Mouse (Mus musculus) heart, embryonic 16.5 days (tissue): ENCODE results near the gene Olfr486. TPM values are rescaled to one million over a fixed set of nuclear protein-coding genes. Genes with fewer than 3 reads are reported as not detected.
"Not testable (repeated sequence)": the region's sequence is repeated elsewhere in the genome, so short reads cannot be mapped to it uniquely, and the experiment has no call there.

Source experiments
- ATAC-seq: fragments of 200-750 bp; cut with Nextera tagmentation; replicated peaks from 2 replicates; pipeline ENCODE4 v1.8.0; 2017; ENCODE audit warnings: moderate number of reproducible peaks; ENCODE audit not compliant: insufficient read depth, low FRiP score; ENCODE audit errors: extremely low read depth
- H3K27ac ChIP-seq: fragments of 300-500 bp; sonication (generic); 2 replicates; pipeline ENCODE4 v1.5.1; 2014; ENCODE audit warnings: mild to moderate bottlenecking, low read length, control low read depth, moderate library complexity
- H3K27me3 ChIP-seq: fragments of 300-500 bp; sonication (generic); 2 replicates; pipeline ENCODE4 v1.6.1; 2014; ENCODE audit warnings: low read length, mixed read lengths; ENCODE audit not compliant: control insufficient read depth, insufficient read depth
- H3K36me3 ChIP-seq: fragments of 300-500 bp; sonication (generic); 2 replicates; pipeline ENCODE4 v1.6.1; 2014; ENCODE audit not compliant: control insufficient read depth, insufficient read depth
- H3K4me1 ChIP-seq: fragments of 300-500 bp; sonication (generic); 2 replicates; pipeline ENCODE4 v1.6.1; 2014; ENCODE audit warnings: low read length, mixed read lengths; ENCODE audit not compliant: control insufficient read depth, insufficient read depth
- H3K4me2 ChIP-seq: fragments of 300-500 bp; sonication (generic); 2 replicates; pipeline ENCODE4 v1.6.1; 2014; ENCODE audit warnings: low read depth, mild to moderate bottlenecking, control low read depth, low read length
- H3K4me3 ChIP-seq: fragments of 300-500 bp; sonication (generic); 2 replicates; pipeline ENCODE4 v1.5.1; 2014; ENCODE audit warnings: mild to moderate bottlenecking, control low read depth, low read length
- H3K9ac ChIP-seq: fragments of 300-500 bp; sonication (generic); 2 replicates; pipeline ENCODE4 v1.6.1; 2014; ENCODE audit warnings: low read length, control low read depth
- H3K9me3 ChIP-seq: fragments of 300-500 bp; sonication (generic); replicated peaks from 2 replicates; pipeline ENCODE4 v1.6.1; 2016; ENCODE audit warnings: low read length; ENCODE audit not compliant: control insufficient read depth
- WGBS: fragments of 180-500 bp; shearing (Covaris S2); extraction: QIAGEN DNeasy Blood & Tissue Kit; methylation state at CpG from one replicate; pipeline ENCODE4 v1.1.7; 2014; 5-methylcytosine and 5-hydroxymethylcytosine counted together
- polyA plus RNA-seq: library from polyadenylated mRNA; unstranded; fragments of >200 nt; fragmentation: Nextera tagmentation; extraction: Ambion mirVana; gene quantifications from 2 replicates; pipeline ENCODE4 v1.2.1, GENCODE M21; 2015

Olfr486 gene
- not detected in 2 replicates for polyA plus RNA-seq

- H3K9me3 ChIP-seq, H3K4me2 ChIP-seq, H3K4me1 ChIP-seq, H3K4me3 ChIP-seq, H3K27me3 ChIP-seq, ATAC-seq, H3K9ac ChIP-seq, H3K36me3 ChIP-seq, H3K27ac ChIP-seq: not testable (repeated sequence)
- 74% methylated on average over 1 of the region's 1 CpGs for WGBS
These were observed at the start of gene Olfr486 for GRCm38 (mm10) chr7:108172642-108173041. Gene Olfr486, minus strand, starts transcription at chr7:108172742.

DNA sequence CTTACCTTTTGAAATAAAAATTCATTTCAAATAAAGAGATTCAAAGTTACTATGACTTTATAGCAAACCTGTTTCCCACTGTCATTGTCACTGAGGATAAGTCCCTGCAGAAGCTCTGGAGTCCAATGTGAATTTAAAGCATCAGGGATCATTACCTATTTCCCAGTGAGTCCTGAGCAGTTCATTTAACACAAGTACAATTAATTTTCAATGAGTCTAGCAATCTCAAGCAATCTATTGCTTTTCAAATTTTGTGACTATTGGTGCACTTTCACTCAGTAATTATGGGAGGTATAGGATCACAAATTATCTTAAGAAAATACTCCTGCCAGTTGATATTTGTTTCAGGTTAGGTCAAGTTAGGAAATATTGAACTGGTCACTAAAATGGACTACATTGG, 42.0 kb upstream of the Olfr486 start, which contains the start of gene Olfr487:
TSS of gene Olfr487 (minus strand) at position 101 of the 400 bp plus-strand sequence.
- ATAC-seq, H3K9me3 ChIP-seq, H3K9ac ChIP-seq, H3K4me3 ChIP-seq, H3K36me3 ChIP-seq, H3K27me3 ChIP-seq, H3K4me1 ChIP-seq, H3K27ac ChIP-seq, H3K4me2 ChIP-seq: not testable (repeated sequence)

DNA sequence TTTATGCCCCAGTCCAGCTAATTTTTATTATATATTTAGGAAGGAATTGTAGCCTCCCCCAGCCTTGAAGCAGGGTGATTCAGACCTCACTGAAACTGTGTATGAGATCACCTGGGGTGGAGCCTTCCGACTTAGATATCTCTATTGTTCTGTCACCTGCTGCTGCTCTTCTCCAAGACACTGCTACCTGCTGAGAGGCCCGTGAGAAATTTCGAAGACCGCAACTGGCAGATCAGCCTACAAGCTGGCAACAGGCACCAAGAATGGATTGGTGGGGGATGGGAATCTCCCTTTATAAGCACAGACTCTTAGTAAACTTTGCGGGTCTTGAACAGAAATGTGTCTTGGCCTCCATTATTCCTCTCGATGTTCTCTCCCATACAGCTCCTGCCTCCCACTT, 24.4 kb upstream of the Olfr486 start:
- 70% methylated on average over 6 of the region's 6 CpGs for WGBS
- no peaks in the 10 kb centered on the region for H3K27me3 ChIP-seq
- H3K36me3 ChIP-seq = no peaks in the 10 kb centered on the region
- H3K9ac ChIP-seq = no peak overlapping the region
- H3K27ac ChIP-seq = no peak overlapping the region
- ATAC-seq = no peak
- no peaks in the 10 kb centered on the region for H3K4me1 ChIP-seq
- no peak overlapping the region for H3K4me2 ChIP-seq
- H3K4me3 ChIP-seq = no peak overlapping the region
- H3K9me3 ChIP-seq = no peaks in the 10 kb centered on the region; the same call in 1 of the 2 replicates

- H3K4me2 ChIP-seq, ATAC-seq, H3K9me3 ChIP-seq, H3K36me3 ChIP-seq, H3K4me1 ChIP-seq, H3K9ac ChIP-seq, H3K4me3 ChIP-seq, H3K27me3 ChIP-seq, H3K27ac ChIP-seq: not testable (repeated sequence)
- 61% methylated on average over 3 of the region's 3 CpGs for WGBS
These were observed 23.8 kb upstream of the Olfr486 start for GRCm38 (mm10) chr7:108196337-108196736.

GRCm38 (mm10) chr7:108192714-108193113, 20.2 kb upstream of the Olfr486 start:
- H3K27me3 ChIP-seq, H3K4me1 ChIP-seq, H3K4me2 ChIP-seq, H3K9ac ChIP-seq, H3K9me3 ChIP-seq, ATAC-seq, H3K4me3 ChIP-seq, H3K27ac ChIP-seq, H3K36me3 ChIP-seq: not testable (repeated sequence)
- 62% methylated on average over 1 of the region's 1 CpGs for WGBS

DNA sequence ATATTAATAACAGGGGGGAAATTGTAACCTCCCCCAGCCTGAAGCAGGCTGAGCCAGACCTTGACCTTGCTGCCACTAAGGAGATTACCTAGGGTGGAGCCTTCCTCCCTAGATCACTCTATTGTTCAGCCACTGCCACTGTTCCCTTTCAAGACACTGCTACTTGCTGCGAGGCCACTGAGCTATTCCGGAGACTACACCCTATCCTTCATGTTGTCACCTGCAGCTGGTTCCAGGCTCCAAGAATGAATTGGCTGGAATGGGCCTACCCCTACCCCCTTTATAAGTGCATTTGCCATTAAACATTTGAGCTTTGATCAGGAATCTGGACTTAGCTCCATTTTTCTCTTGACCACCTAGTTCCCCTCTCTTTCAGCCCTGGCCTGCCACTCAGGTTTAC, 18.7 kb upstream of the Olfr486 start:
- not testable (repeated sequence) for ATAC-seq, H3K4me2 ChIP-seq
- 68% methylated on average over 2 of the region's 2 CpGs for WGBS

DNA sequence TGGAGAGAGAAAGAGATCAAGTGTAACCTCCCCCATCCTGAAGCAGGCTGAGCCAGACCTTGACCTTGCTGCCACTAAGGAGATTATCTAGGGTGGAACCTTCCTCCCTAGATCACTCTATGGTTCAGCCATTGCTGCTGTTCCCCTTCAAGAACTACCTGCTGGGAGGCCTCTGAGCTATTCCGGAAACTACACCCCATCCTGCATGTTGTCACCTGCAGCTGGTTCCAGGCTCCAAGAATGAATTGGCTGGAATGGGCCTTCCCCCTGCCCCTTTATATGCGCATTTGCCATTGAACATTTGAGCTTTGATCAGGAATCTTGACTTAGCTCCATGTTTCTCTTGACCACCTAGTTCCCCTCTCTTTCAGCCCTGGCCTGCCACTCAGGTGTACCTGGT, 12.7 kb upstream of the Olfr486 start:
- H3K27me3 ChIP-seq, H3K9me3 ChIP-seq, ATAC-seq, H3K36me3 ChIP-seq, H3K4me3 ChIP-seq, H3K9ac ChIP-seq, H3K27ac ChIP-seq, H3K4me1 ChIP-seq, H3K4me2 ChIP-seq: not testable (repeated sequence)
- 89% methylated on average over 2 of the region's 2 CpGs for WGBS

More for the DNA sequence above, 18.7 kb upstream of the Olfr486 start:
- not testable (repeated sequence) for H3K36me3 ChIP-seq, H3K27me3 ChIP-seq, H3K4me3 ChIP-seq, H3K27ac ChIP-seq, H3K9ac ChIP-seq, H3K9me3 ChIP-seq, H3K4me1 ChIP-seq

DNA sequence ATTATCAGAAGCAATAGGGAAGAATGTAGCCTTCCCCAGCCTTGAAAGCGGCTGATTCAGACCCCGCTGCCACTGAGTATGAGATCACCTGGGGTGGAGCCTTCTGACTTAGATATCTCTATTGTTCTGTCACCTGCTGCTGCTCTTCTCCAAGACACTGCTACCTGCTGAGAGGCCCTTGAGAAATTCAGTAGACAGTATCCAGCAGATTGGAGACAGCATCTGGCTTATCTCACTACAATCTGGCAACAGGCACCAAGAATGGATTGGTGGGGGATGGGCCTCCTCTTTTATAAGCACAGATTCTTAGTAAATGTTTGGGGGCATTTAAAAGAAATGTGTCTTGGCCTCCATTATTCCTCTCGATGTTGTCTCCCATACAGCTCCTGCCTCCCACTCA, 11.9 kb upstream of the Olfr486 start:
- H3K9ac ChIP-seq, H3K4me2 ChIP-seq, ATAC-seq, H3K9me3 ChIP-seq, H3K27me3 ChIP-seq, H3K4me1 ChIP-seq, H3K27ac ChIP-seq, H3K36me3 ChIP-seq, H3K4me3 ChIP-seq: not testable (repeated sequence)
- WGBS = 63% methylated on average over 3 of the region's 3 CpGs

DNA sequence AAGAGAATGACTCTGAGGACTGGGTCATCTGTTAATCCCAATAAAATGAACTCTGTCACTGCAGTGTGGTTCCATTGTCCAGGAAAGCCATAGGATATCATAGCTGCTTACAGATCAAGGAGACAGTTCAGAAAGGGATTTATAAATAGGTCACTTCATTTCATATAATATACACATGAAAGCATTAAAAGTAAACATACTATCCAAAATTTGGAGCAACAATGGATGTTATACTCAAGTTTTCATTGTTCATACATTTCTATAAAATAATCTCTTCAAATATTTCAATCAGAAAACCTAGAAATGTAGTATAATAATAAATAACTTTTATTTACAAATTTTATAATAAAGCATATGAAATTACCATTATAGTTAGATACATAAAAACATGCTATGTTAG, 12.8 kb downstream of the Olfr486 start, which contains the start of gene Olfr485:
TSS of gene Olfr485 (minus strand) at position 101 of the 400 bp plus-strand sequence.
- no peak for ATAC-seq
- Histone ChIP-seq H3K4me3 (no peak within 1 kb of the TSS), H3K4me2 (no peak within 1 kb of the TSS), H3K9ac (no peak within 1 kb of the TSS), H3K36me3 (no peaks in the 10 kb centered on the region), H3K27ac (no peak within 1 kb of the TSS), H3K9me3 (no peaks in the 10 kb centered on the region), H3K27me3 (no peaks in the 10 kb centered on the region), H3K4me1 (no peaks in the 10 kb centered on the region)

DNA sequence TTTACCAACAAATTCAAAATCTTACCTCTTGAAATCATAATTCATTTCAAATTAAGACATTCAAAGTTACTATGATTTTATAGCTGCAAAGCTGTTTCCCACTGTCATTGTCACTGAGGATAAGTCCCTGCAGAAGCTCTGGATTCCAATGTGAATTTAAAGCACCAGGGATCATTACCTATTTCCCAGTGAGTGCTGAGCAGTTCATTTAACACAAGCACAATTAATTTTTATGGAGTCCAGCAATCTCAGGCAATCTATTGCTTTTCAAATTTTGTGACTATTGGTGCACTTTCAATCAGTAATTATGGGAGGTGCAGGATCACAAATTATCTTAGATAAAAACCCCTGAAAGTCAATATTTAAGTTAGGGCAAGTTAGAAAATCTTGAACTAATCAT, 45.2 kb downstream of the Olfr486 start, which contains the start of gene Olfr484:
TSS of gene Olfr484 (minus strand) at position 101 of the 400 bp plus-strand sequence.
- Histone ChIP-seq H3K4me3 (no peak within 1 kb of the TSS), H3K27ac (no peak within 1 kb of the TSS), H3K4me1 (no peaks in the 10 kb centered on the region), H3K27me3 (no peaks in the 10 kb centered on the region), H3K9ac (no peak within 1 kb of the TSS), H3K9me3 (no peaks in the 10 kb centered on the region; the same call in 1 of the 2 replicates), H3K4me2 (no peak within 1 kb of the TSS), H3K36me3 (no peaks in the 10 kb centered on the region)
- ATAC-seq = no peak
